Mouse (Mus musculus) CD8-positive naive resting alpha-beta T cell, adult 2 months (primary cell): ENCODE measurements around the gene Blzf1.

Source experiments
- DNase-seq, 2 experiments: peaks; one replicate each; pipeline ENCODE4 v3.0.0; 2022; ENCODE audit warnings: low read depth in 2 of 2, low spot score in 2 of 2

Blzf1 gene

GRCm38 (mm10) chr1:164307124-164307751, at the start of gene Blzf1:
Blzf1 (minus strand) TSS chr1:164307489.
- peak; percentile 94 to 97 for DNase-seq

- no peak for DNase-seq
Measured at GRCm38 (mm10) chr1:164353443-164353842, 46.2 kb upstream of the Blzf1 start.

GRCm38 (mm10) chr1:164342161-164342560, 34.9 kb upstream of the Blzf1 start:
- DNase-seq: peak; percentile 8 to 51

- DNase-seq: no peak
Measured at GRCm38 (mm10) chr1:164335846-164336245, 28.6 kb upstream of the Blzf1 start.

- no peak for DNase-seq
Measured at GRCm38 (mm10) chr1:164335435-164335834, 28.1 kb upstream of the Blzf1 start.

GRCm38 (mm10) chr1:164332559-164332958, 25.3 kb upstream of the Blzf1 start:
- DNase-seq: no peak

GRCm38 (mm10) chr1:164327764-164328163, 20.5 kb upstream of the Blzf1 start:
- DNase-seq: no peak

- DNase-seq: no peak
Measured at GRCm38 (mm10) chr1:164326600-164327155, 19.4 kb upstream of the Blzf1 start.

- DNase-seq: no peak
Measured at GRCm38 (mm10) chr1:164324878-164325277, 17.6 kb upstream of the Blzf1 start.

GRCm38 (mm10) chr1:164324221-164324620, 16.9 kb upstream of the Blzf1 start:
- DNase-seq: no peak

GRCm38 (mm10) chr1:164322987-164323650, 15.8 kb upstream of the Blzf1 start:
- DNase-seq: no peak

- DNase-seq: no peak
Measured at GRCm38 (mm10) chr1:164321408-164321807, 14.1 kb upstream of the Blzf1 start.

GRCm38 (mm10) chr1:164320731-164321130, 13.4 kb upstream of the Blzf1 start:
- no peak for DNase-seq

GRCm38 (mm10) chr1:164319542-164320140, 12.4 kb upstream of the Blzf1 start:
- DNase-seq: no peak

- no peak for DNase-seq
Measured at GRCm38 (mm10) chr1:164318474-164318873, 11.2 kb upstream of the Blzf1 start.

- DNase-seq: no peak
Measured at GRCm38 (mm10) chr1:164317261-164317660, 10.0 kb upstream of the Blzf1 start.

GRCm38 (mm10) chr1:164316697-164317096, 9.4 kb upstream of the Blzf1 start:
- peak; percentile 45 to 64 for DNase-seq

- DNase-seq: peak; percentile 25 to 57
Measured at GRCm38 (mm10) chr1:164315266-164315665, 8.0 kb upstream of the Blzf1 start.

- no peak for DNase-seq
Measured at GRCm38 (mm10) chr1:164314085-164314484, 6.8 kb upstream of the Blzf1 start.

GRCm38 (mm10) chr1:164307922-164308321, 633 bp upstream of the Blzf1 start:
- DNase-seq: peak in 1 of 2 experiments; percentile 3

- DNase-seq: no peak
Measured at GRCm38 (mm10) chr1:164303821-164304220, 3.5 kb downstream of the Blzf1 start, which contains the start of gene Nme7. Nme7 (plus strand) TSS chr1:164304121.

- DNase-seq: no peak
Measured at GRCm38 (mm10) chr1:164301949-164302348, 5.3 kb downstream of the Blzf1 start.
